Comparison of ENCODE assay signal across 25 mouse cellular contexts in genomic region chr8:21978193-21978592, GRCm38 (mm10). TPM values are rescaled to one million over a fixed set of nuclear protein-coding genes. Genes with fewer than 3 reads are reported as not detected.
A peak's percentile ranks its signal among the peaks of the same experiment; 100 is the strongest.
DNase-seq lines count a peak whose midpoint lies in the region; ATAC-seq and TF ChIP-seq lines count a peak whose summit lies in the region.
"Had no signal": no experiment of that assay in that cellular context is flagged by ENCODE, and none has a peak within 500 bp of the region (broad histone marks: within the 10 kb centered on the region; RNA-seq: fewer than 3 reads in every experiment).

No protein-coding gene starts in this region.

- 35% methylated on average over 4 of the region's 4 CpGs for WGBS in forebrain, embryonic 16.5 days
- 65% methylated on average over 4 of the region's 4 CpGs for WGBS in forebrain, embryonic 11.5 days

- no peak overlapping the region for H3K4me3 ChIP-seq in forebrain, embryonic 16.5 days (replicated peaks; ENCODE audit: low read length)
- H3K4me3 ChIP-seq in forebrain, embryonic 11.5 days (ENCODE audit: low read depth, low read length), result no peak overlapping the region
- no peak overlapping the region for H3K4me3 ChIP-seq in left cerebral cortex, adult 2 months
- H3K4me3 ChIP-seq: embryonic facial prominence, embryonic 15.5 days; forebrain, embryonic 15.5 days; heart, embryonic 15.5 days; midbrain, embryonic 13.5 days had no signal

- no peaks in the 10 kb centered on the region for H3K27me3 ChIP-seq in forebrain, embryonic 16.5 days (replicated peaks; ENCODE audit: control insufficient read depth, insufficient read depth, low read length)
- no peaks in the 10 kb centered on the region for H3K27me3 ChIP-seq in forebrain, embryonic 11.5 days (ENCODE audit: control insufficient read depth, insufficient read depth, low read length)
- H3K27me3 ChIP-seq: embryonic facial prominence, embryonic 15.5 days; forebrain, embryonic 15.5 days; heart, embryonic 15.5 days; midbrain, embryonic 13.5 days had no signal

- intact Hi-C loops in left cerebral cortex, adult 2 months (cut with DNase I), result no loop called here
- intact Hi-C loops in left cerebral cortex, postnatal 25 days (cut with DNase I), result loop anchor here (5.0 to 10.0 kb wide), 2 partner anchors 221 to 983 kb away; no protein-coding TSS in a partner anchor

- ATAC-seq in forebrain, embryonic 16.5 days, result peak; percentile 31; the same call in 1 of the 2 replicates
- no peak for ATAC-seq in forebrain, embryonic 11.5 days (replicated peaks; ENCODE audit: low FRiP score)
- ATAC-seq: forebrain, embryonic 15.5 days; midbrain, embryonic 13.5 days had no signal

- H3K4me1 ChIP-seq in forebrain, embryonic 16.5 days (replicated peaks; ENCODE audit: control insufficient read depth, insufficient read depth, low read length), result no peaks in the 10 kb centered on the region
- H3K4me1 ChIP-seq in forebrain, embryonic 11.5 days (replicated peaks; ENCODE audit: control insufficient read depth, insufficient read depth, low read length), result 0 out of 2 replicates have a peak, but pooled peaks cover 2% of the 10 kb centered on the region
- H3K4me1 ChIP-seq: embryonic facial prominence, embryonic 15.5 days; forebrain, embryonic 15.5 days; heart, embryonic 15.5 days; midbrain, embryonic 13.5 days had no signal

- DNase-seq in forebrain, embryonic 11.5 days (ENCODE audit: low spot score), result no peak
- DNase-seq in left cerebral cortex, adult 11 months (ENCODE audit: low spot score), result peak; percentile 13
- DNase-seq in left cerebral cortex, adult 2 months (ENCODE audit: extremely low spot score in 1 of 2, low spot score in 2 of 2), result no peak
- peak; percentile 20 for DNase-seq in brain, embryonic 18.5 days (ENCODE audit: low read depth, low spot score)
- peak; percentile 13 to 73 for DNase-seq in left cerebral cortex, postnatal 25 days (ENCODE audit: low spot score in 2 of 2)
- no peak for DNase-seq in urinary bladder, postnatal 10 days (ENCODE audit: low spot score)
- DNase-seq in gastrocnemius, adult 8-10 months (ENCODE audit: low spot score in 2 of 2), result no peak
- DNase-seq: adrenal gland, adult 8-10 months; kidney, adult 18-20 months; kidney, postnatal 14 days; lung, adult 2 months; thymus, postnatal 25 days had no signal

- H3K4me2 ChIP-seq in forebrain, embryonic 16.5 days (ENCODE audit: low read length), result no peak overlapping the region
- H3K4me2 ChIP-seq in forebrain, embryonic 11.5 days (ENCODE audit: low read depth, low read length, severe bottlenecking), result no peak overlapping the region
- H3K4me2 ChIP-seq: embryonic facial prominence, embryonic 15.5 days; forebrain, embryonic 15.5 days; heart, embryonic 15.5 days; midbrain, embryonic 13.5 days had no signal

- H3K9me3 ChIP-seq in forebrain, embryonic 16.5 days (ENCODE audit: control insufficient read depth, low read length), result no peaks in the 10 kb centered on the region
- H3K9me3 ChIP-seq in forebrain, embryonic 11.5 days (ENCODE audit: control insufficient read depth, low read length), result no peaks in the 10 kb centered on the region
- H3K9me3 ChIP-seq: embryonic facial prominence, embryonic 15.5 days; forebrain, embryonic 15.5 days; heart, embryonic 15.5 days; midbrain, embryonic 13.5 days had no signal

- no peaks in the 10 kb centered on the region for H3K36me3 ChIP-seq in forebrain, embryonic 16.5 days (ENCODE audit: control insufficient read depth, insufficient read depth)
- H3K36me3 ChIP-seq in forebrain, embryonic 11.5 days (ENCODE audit: control insufficient read depth, insufficient read depth, low read length), result no peaks in the 10 kb centered on the region
- H3K36me3 ChIP-seq: embryonic facial prominence, embryonic 15.5 days; forebrain, embryonic 15.5 days; heart, embryonic 15.5 days; midbrain, embryonic 13.5 days had no signal

- no peak for TF ChIP-seq CTCF in left cerebral cortex, adult 2 months (IDR thresholded peaks at IDR 0.05)

- H3K27ac ChIP-seq in forebrain, embryonic 16.5 days (ENCODE audit: low read length), result no peak overlapping the region
- no peak overlapping the region for H3K27ac ChIP-seq in forebrain, embryonic 11.5 days (ENCODE audit: low read depth, low read length)
- H3K27ac ChIP-seq in left cerebral cortex, adult 2 months, result no peak overlapping the region
- H3K27ac ChIP-seq: embryonic facial prominence, embryonic 15.5 days; forebrain, embryonic 15.5 days; heart, embryonic 15.5 days; macrophage; midbrain, embryonic 13.5 days had no signal

- H3K9ac ChIP-seq in forebrain, embryonic 16.5 days (replicated peaks; ENCODE audit: low read depth, low read length), result no peak overlapping the region
- H3K9ac ChIP-seq in forebrain, embryonic 11.5 days (ENCODE audit: low read length), result no peak overlapping the region
- H3K9ac ChIP-seq: embryonic facial prominence, embryonic 15.5 days; forebrain, embryonic 15.5 days; heart, embryonic 15.5 days; midbrain, embryonic 13.5 days had no signal

RNA-seq across cellular contexts. Expression of gene Ccdc70, which starts 8.6 kb away (rescaled TPM):
- not detected in 2 replicates for polyA plus RNA-seq in forebrain, embryonic 16.5 days (2015; fragmentation: Nextera tagmentation; extraction: Ambion mirVana)
- not detected in 2 replicates for polyA plus RNA-seq in forebrain, embryonic 11.5 days (2014; fragmentation: Nextera tagmentation; extraction: Ambion mirVana)
- not detected for total RNA-seq in left cerebral cortex, adult 2 months (2021)
- total RNA-seq in left cerebral cortex, postnatal 25 days (2021), result not detected
- not detected for total RNA-seq in gastrocnemius, adult 8-10 months (2022)
- total RNA-seq: adrenal gland, adult 8-10 months; ES-E14; liver, adult 2 months had no signal
- polyA plus RNA-seq: cortical plate, adult 2 months; embryonic facial prominence, embryonic 15.5 days; forebrain, embryonic 15.5 days; heart, embryonic 15.5 days; hindbrain, embryonic 11.5 days; liver, adult 2 months; lung, adult 2 months; macrophage; midbrain, embryonic 13.5 days; neural tube, embryonic 11.5 days; spleen, adult 2 months; stomach, embryonic 16.5 days had no signal

RNA-seq across cellular contexts. Expression of gene Fam90a1a, which starts 19.7 kb away (rescaled TPM):
- polyA plus RNA-seq in forebrain, embryonic 16.5 days (2015; fragmentation: Nextera tagmentation; extraction: Ambion mirVana), result not detected in 2 replicates
- polyA plus RNA-seq in forebrain, embryonic 11.5 days (2014; fragmentation: Nextera tagmentation; extraction: Ambion mirVana), result not detected in 2 replicates
- not detected for total RNA-seq in left cerebral cortex, adult 2 months (2021)
- total RNA-seq in left cerebral cortex, postnatal 25 days (2021), result not detected
- total RNA-seq in gastrocnemius, adult 8-10 months (2022), result not detected
- total RNA-seq: adrenal gland, adult 8-10 months; ES-E14; liver, adult 2 months had no signal
- polyA plus RNA-seq: cortical plate, adult 2 months; embryonic facial prominence, embryonic 15.5 days; forebrain, embryonic 15.5 days; heart, embryonic 15.5 days; hindbrain, embryonic 11.5 days; liver, adult 2 months; lung, adult 2 months; macrophage; midbrain, embryonic 13.5 days; neural tube, embryonic 11.5 days; spleen, adult 2 months; stomach, embryonic 16.5 days had no signal

RNA-seq across cellular contexts. Expression of gene Defb13, which starts 31.6 kb away (rescaled TPM):
- polyA plus RNA-seq in forebrain, embryonic 16.5 days (2015; fragmentation: Nextera tagmentation; extraction: Ambion mirVana), result not detected in 2 replicates
- not detected in 2 replicates for polyA plus RNA-seq in forebrain, embryonic 11.5 days (2014; fragmentation: Nextera tagmentation; extraction: Ambion mirVana)
- not detected for total RNA-seq in left cerebral cortex, adult 2 months (2021)
- not detected for total RNA-seq in left cerebral cortex, postnatal 25 days (2021)
- not detected for total RNA-seq in gastrocnemius, adult 8-10 months (2022)
- total RNA-seq: adrenal gland, adult 8-10 months; ES-E14; liver, adult 2 months had no signal
- polyA plus RNA-seq: cortical plate, adult 2 months; embryonic facial prominence, embryonic 15.5 days; forebrain, embryonic 15.5 days; heart, embryonic 15.5 days; hindbrain, embryonic 11.5 days; liver, adult 2 months; lung, adult 2 months; macrophage; midbrain, embryonic 13.5 days; neural tube, embryonic 11.5 days; spleen, adult 2 months; stomach, embryonic 16.5 days had no signal

RNA-seq across cellular contexts. Expression of gene Defb35, which starts 40.0 kb away (rescaled TPM):
- not detected in 2 replicates for polyA plus RNA-seq in forebrain, embryonic 16.5 days (2015; fragmentation: Nextera tagmentation; extraction: Ambion mirVana)
- not detected in 2 replicates for polyA plus RNA-seq in forebrain, embryonic 11.5 days (2014; fragmentation: Nextera tagmentation; extraction: Ambion mirVana)
- total RNA-seq in left cerebral cortex, adult 2 months (2021), result not detected
- not detected for total RNA-seq in left cerebral cortex, postnatal 25 days (2021)
- total RNA-seq in gastrocnemius, adult 8-10 months (2022), result not detected
- total RNA-seq: adrenal gland, adult 8-10 months; ES-E14; liver, adult 2 months had no signal
- polyA plus RNA-seq: cortical plate, adult 2 months; embryonic facial prominence, embryonic 15.5 days; forebrain, embryonic 15.5 days; heart, embryonic 15.5 days; hindbrain, embryonic 11.5 days; liver, adult 2 months; lung, adult 2 months; macrophage; midbrain, embryonic 13.5 days; neural tube, embryonic 11.5 days; spleen, adult 2 months; stomach, embryonic 16.5 days had no signal

RNA-seq across cellular contexts. Expression of gene Defb15, which starts 45.7 kb away (rescaled TPM):
- not detected in 2 replicates for polyA plus RNA-seq in forebrain, embryonic 16.5 days (2015; fragmentation: Nextera tagmentation; extraction: Ambion mirVana)
- not detected in 2 replicates for polyA plus RNA-seq in forebrain, embryonic 11.5 days (2014; fragmentation: Nextera tagmentation; extraction: Ambion mirVana)
- not detected for total RNA-seq in left cerebral cortex, adult 2 months (2021)
- total RNA-seq in left cerebral cortex, postnatal 25 days (2021), result not detected
- total RNA-seq in gastrocnemius, adult 8-10 months (2022), result not detected
- total RNA-seq: adrenal gland, adult 8-10 months; ES-E14; liver, adult 2 months had no signal
- polyA plus RNA-seq: cortical plate, adult 2 months; embryonic facial prominence, embryonic 15.5 days; forebrain, embryonic 15.5 days; heart, embryonic 15.5 days; hindbrain, embryonic 11.5 days; liver, adult 2 months; lung, adult 2 months; macrophage; midbrain, embryonic 13.5 days; neural tube, embryonic 11.5 days; spleen, adult 2 months; stomach, embryonic 16.5 days had no signal

Comparison
In these comparisons a context has a peak if more than half of its experiments do, and no peak if none do; other contexts are left out.
1. DNase-seq: peak in left cerebral cortex, adult 11 months (single experiment), brain, embryonic 18.5 days (single experiment) and left cerebral cortex, postnatal 25 days (2 of 2); none in forebrain, embryonic 11.5 days (single experiment), left cerebral cortex, adult 2 months (0 of 2), urinary bladder, postnatal 10 days (single experiment) and gastrocnemius, adult 8-10 months (0 of 2).